Mouse (Mus musculus): ENCODE measurements around the gene Nol8.

The Nol8 gene

GRCm38 (mm10) chr13:49652481-49653179 is at the start of gene Nol8, which contains the start of gene Cenpp:
Gene Nol8, plus strand, starts transcription at chr13:49653078.
Gene Cenpp, minus strand, starts transcription at chr13:49652785.
- DNase-seq (ENCODE audit: low read depth, low spot score) = peak; percentile 97

DNA sequence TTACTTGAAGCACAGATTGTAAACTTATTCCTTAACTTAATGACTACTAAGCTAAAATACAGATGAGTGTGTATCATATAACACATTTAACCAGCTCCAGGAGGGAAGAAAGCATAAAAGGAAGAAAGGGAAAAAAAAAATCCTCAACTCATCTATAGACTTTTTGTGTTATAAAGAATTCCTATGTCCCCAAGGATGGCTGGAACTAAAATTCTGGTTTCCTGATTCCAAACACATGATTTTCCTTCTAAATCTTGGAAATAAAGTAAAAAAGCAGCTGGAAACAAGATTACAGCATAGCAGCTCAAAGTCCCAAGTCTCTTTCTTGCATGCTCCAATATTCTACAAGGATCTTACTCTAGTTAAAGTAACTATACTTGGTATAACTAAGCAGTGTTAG is 49.3 kb upstream of the Nol8 start:
- DNase-seq (ENCODE audit: low read depth, low spot score) = no peak

- no peak for DNase-seq (ENCODE audit: low read depth, low spot score)
Measured at GRCm38 (mm10) chr13:49607714-49608113, 45.2 kb upstream of the Nol8 start, which contains the start of gene Ogn. Gene Ogn, plus strand, starts transcription at chr13:49608046.

- DNase-seq (ENCODE audit: low read depth, low spot score) = no peak
Measured at GRCm38 (mm10) chr13:49608589-49609322, 44.1 kb upstream of the Nol8 start.

- no peak for DNase-seq (ENCODE audit: low read depth, low spot score)
Measured at GRCm38 (mm10) chr13:49617021-49617420, 35.9 kb upstream of the Nol8 start.

DNA sequence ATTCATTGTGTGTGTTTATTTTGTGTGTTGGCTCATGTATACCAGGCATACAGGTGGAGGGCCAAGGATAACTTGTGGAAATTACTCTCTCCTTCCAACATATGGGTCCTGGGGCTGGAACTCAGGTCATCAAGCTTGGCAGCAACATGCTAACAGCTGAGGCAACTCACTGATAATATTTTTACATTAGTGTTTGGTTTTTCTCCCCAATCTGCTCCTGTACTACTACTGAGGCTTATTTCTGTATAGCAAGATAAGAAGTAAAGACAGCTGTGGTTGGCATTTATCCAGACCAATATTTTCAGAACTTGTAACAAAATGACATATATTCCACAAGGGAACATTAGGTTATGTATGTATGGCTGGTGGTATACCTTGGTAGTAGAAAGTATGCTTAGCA is 34.5 kb upstream of the Nol8 start:
- DNase-seq (ENCODE audit: low read depth, low spot score) = no peak

GRCm38 (mm10) chr13:49623216-49623615 is 29.7 kb upstream of the Nol8 start:
- DNase-seq (ENCODE audit: low read depth, low spot score) = no peak

DNA sequence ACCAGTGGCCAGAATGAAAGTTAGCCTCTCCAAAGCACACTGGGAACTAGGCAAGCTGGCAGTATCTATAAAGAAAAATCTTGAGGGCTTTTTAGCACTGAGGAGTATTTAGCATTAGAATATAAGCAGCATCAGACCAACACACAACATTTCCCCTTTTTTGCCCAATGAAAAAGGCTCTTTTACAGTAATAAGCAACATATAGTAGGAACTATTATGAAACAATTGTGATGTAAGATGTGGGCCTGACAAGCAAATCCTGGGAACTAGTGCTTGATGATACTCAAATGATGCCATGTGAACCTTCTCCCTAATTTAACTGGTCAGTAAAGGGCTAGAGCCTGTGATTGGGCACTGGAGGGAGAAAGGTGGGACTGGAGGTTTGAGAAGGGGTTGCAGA is 24.7 kb upstream of the Nol8 start:
- no peak for DNase-seq (ENCODE audit: low read depth, low spot score)

- no peak for DNase-seq (ENCODE audit: low read depth, low spot score)
Measured at GRCm38 (mm10) chr13:49629076-49629475, 23.8 kb upstream of the Nol8 start.

GRCm38 (mm10) chr13:49639965-49640364 is 12.9 kb upstream of the Nol8 start:
- no peak for DNase-seq (ENCODE audit: low read depth, low spot score)

DNA sequence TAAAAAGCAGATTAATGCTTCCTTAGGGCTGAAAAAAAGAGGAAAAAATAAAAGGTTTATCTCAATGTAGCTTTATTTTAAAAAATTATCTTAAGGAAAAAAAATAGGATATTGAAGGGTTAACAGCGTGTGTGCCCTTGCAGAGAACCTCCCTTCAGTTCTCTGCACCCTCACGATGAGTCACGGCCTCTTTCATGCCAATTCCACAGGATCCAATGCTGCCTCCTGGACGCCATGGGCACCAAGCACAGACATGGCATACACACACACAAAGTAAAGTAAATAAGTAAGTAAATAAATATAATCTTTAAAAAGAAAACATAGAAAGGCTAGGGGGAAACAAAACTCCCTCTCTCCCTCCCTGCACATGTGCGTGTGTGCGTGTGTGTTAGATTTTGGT is 10.2 kb upstream of the Nol8 start:
- no peak for DNase-seq (ENCODE audit: low read depth, low spot score)

- no peak for DNase-seq (ENCODE audit: low read depth, low spot score)
Measured at GRCm38 (mm10) chr13:49643669-49644362, 9.1 kb upstream of the Nol8 start.

GRCm38 (mm10) chr13:49644731-49645529 is 7.9 kb upstream of the Nol8 start:
- DNase-seq (ENCODE audit: low read depth, low spot score) = no peak

- no peak for DNase-seq (ENCODE audit: low read depth, low spot score)
Measured at GRCm38 (mm10) chr13:49646019-49646418, 6.9 kb upstream of the Nol8 start.

DNA sequence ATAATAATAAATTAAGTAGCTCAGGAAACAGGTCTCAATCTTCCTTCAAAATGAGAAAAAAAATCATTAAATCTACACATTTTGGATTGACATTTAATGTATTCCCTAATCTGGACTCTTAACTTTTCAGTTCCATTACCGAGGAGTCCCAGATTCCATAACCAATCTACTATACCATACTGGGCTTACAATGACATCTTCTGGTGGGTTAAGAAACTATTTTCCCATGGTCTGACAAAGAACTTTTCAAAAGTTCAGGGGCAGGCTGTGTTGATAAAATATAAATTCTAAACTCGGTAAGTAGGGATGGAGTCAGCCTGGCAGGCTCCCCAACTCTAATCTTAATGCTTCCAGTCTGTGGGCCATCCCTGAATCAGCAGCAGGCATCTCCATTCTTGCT is 1.7 kb upstream of the Nol8 start:
- no peak for DNase-seq (ENCODE audit: low read depth, low spot score)

DNA sequence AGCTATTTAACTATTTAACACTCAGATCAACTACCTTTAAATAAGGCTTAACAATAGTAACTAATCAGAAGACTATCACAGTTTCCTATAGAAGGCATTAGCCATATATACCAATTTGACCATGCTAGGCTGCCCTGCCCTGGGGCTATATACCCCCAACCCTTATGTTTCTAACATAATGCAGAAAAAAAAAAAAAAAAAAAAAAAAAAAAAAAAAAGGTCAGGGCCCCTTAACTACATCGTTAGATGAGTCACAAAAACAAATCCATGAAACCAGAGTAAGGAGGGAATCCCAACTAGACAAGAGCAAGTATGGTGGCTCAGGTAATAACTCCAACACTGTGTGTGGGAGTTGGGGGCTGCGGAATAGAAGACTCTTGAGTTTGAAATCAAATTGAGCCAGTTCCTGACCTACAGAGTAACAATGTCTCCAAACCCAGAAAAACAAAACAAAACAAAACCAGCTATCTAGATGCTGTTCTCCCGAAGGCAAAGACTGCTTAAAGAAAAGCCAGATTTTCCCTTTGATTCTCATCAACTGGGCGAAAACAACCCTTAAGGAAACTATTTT is 1.0 kb upstream of the Nol8 start:
- DNase-seq (ENCODE audit: low read depth, low spot score) = no peak

DNA sequence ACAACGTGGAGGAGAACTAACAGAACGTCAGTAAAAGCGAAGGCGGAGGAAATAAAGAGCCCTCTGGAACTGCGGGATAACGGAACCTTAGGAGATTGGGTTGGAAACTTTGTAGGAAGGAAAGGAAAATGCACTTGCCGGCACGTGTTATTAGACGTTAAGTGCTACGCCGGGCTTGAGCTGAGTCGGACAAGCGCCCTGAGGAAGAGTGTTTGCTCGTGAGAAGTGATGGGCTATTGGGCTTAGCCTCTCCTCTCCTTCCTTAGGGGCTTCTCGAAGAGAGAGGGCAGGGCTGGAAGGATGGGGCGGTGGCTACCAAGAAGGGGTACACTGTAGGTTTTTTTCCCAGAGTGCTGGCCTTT is 283 bp downstream of the Nol8 start:
- no peak for DNase-seq (ENCODE audit: low read depth, low spot score)

DNA sequence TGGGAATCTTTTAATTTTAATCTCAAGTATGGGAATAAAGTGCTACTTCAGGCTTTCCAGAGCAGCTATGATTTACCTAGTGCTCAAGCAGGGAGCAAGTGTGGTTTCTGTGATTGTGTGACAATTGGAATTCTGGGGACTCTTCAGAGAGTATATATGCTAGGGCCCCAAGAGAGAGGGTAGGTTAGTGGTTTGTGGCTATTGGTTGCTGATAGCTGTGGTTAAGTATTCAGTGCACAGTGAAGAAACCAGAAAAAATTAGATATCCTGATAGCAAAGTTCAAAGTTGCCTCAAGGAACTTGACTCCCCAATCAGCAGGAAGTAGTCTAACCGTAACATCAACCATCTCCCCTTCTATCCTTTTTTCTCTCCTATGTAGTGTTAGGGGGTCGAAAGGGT is 24.9 kb downstream of the Nol8 start:
- DNase-seq (ENCODE audit: low read depth, low spot score) = no peak

GRCm38 (mm10) chr13:49681351-49682232 is 28.7 kb downstream of the Nol8 start, which contains the start of gene Iars:
Gene Iars, plus strand, starts transcription at chr13:49682100.
- peak; percentile 97 for DNase-seq (ENCODE audit: low read depth, low spot score)

GRCm38 (mm10) chr13:49682233-49682846 is 29.5 kb downstream of the Nol8 start:
- DNase-seq (ENCODE audit: low read depth, low spot score) = no peak

Data from WW6 (cell line).